Mouse (Mus musculus) ovary, postnatal 14 days (tissue): ENCODE measurements around the gene Fxn.

Experiments
- DNase-seq: peaks from one replicate; pipeline ENCODE4 v3.0.0; 2022; ENCODE audit warnings: low spot score

Fxn gene

GRCm38 (mm10) chr19:24300994-24301767 lies 20.8 kb upstream of the Fxn start:
- DNase-seq, result peak; percentile 69

GRCm38 (mm10) chr19:24293537-24293936 lies 13.1 kb upstream of the Fxn start:
- no peak for DNase-seq

- peak; percentile 39 for DNase-seq
Measured at GRCm38 (mm10) chr19:24284187-24284586, 3.8 kb upstream of the Fxn start.

- DNase-seq, result no peak
Measured at GRCm38 (mm10) chr19:24281288-24281980, 1.0 kb upstream of the Fxn start.

- DNase-seq, result peak; percentile 65
Measured at GRCm38 (mm10) chr19:24279706-24280600, 452 bp downstream of the Fxn start.

- no peak for DNase-seq
Measured at GRCm38 (mm10) chr19:24278859-24279258, 1.5 kb downstream of the Fxn start.

- DNase-seq, result no peak
Measured at GRCm38 (mm10) chr19:24274281-24274680, 6.1 kb downstream of the Fxn start.

- peak; percentile 74 for DNase-seq
Measured at GRCm38 (mm10) chr19:24271746-24272426, 8.5 kb downstream of the Fxn start.

GRCm38 (mm10) chr19:24271326-24271725 lies 9.1 kb downstream of the Fxn start:
- DNase-seq, result no peak

GRCm38 (mm10) chr19:24268531-24268930 lies 11.9 kb downstream of the Fxn start:
- DNase-seq, result no peak

- DNase-seq, result no peak
Measured at GRCm38 (mm10) chr19:24266046-24266830, 14.2 kb downstream of the Fxn start.

- peak; percentile 75 for DNase-seq
Measured at GRCm38 (mm10) chr19:24264991-24265390, 15.4 kb downstream of the Fxn start.

GRCm38 (mm10) chr19:24262736-24263135 lies 17.7 kb downstream of the Fxn start:
- no peak for DNase-seq

- no peak for DNase-seq
Measured at GRCm38 (mm10) chr19:24259390-24260351, 20.7 kb downstream of the Fxn start.

- DNase-seq, result no peak
Measured at GRCm38 (mm10) chr19:24258368-24258767, 22.0 kb downstream of the Fxn start.

- no peak for DNase-seq
Measured at GRCm38 (mm10) chr19:24257962-24258361, 22.4 kb downstream of the Fxn start.

GRCm38 (mm10) chr19:24253657-24254260 lies 26.6 kb downstream of the Fxn start:
- no peak for DNase-seq

GRCm38 (mm10) chr19:24251869-24252268 lies 28.5 kb downstream of the Fxn start:
- DNase-seq, result no peak

- no peak for DNase-seq
Measured at GRCm38 (mm10) chr19:24243340-24243739, 37.1 kb downstream of the Fxn start.
